Mouse (Mus musculus): ENCODE results near the gene Efna4.

Gene Efna4

GRCm38 (mm10) chr3:89337721-89338578, at the start of gene Efna4:
Gene Efna4 (minus strand): TSS chr3:89338028.
- peak; percentile 84 for DNase-seq (ENCODE audit: low read depth)

GRCm38 (mm10) chr3:89386438-89387420, 48.9 kb upstream of the Efna4 start:
- no peak for DNase-seq (ENCODE audit: low read depth)

GRCm38 (mm10) chr3:89385451-89385850, 47.6 kb upstream of the Efna4 start:
- no peak for DNase-seq (ENCODE audit: low read depth)

GRCm38 (mm10) chr3:89384331-89385076, 46.7 kb upstream of the Efna4 start:
- no peak for DNase-seq (ENCODE audit: low read depth)

GRCm38 (mm10) chr3:89383651-89384255, 45.9 kb upstream of the Efna4 start:
- DNase-seq (ENCODE audit: low read depth) = no peak

GRCm38 (mm10) chr3:89382950-89383349, 45.1 kb upstream of the Efna4 start:
- no peak for DNase-seq (ENCODE audit: low read depth)

GRCm38 (mm10) chr3:89382033-89382882, 44.4 kb upstream of the Efna4 start:
- no peak for DNase-seq (ENCODE audit: low read depth)

GRCm38 (mm10) chr3:89381233-89381632, 43.4 kb upstream of the Efna4 start:
- DNase-seq (ENCODE audit: low read depth) = no peak

- DNase-seq (ENCODE audit: low read depth) = no peak
These were observed 42.9 kb upstream of the Efna4 start for GRCm38 (mm10) chr3:89380711-89381110.

- no peak for DNase-seq (ENCODE audit: low read depth)
These were observed 42.5 kb upstream of the Efna4 start for GRCm38 (mm10) chr3:89380291-89380690.

GRCm38 (mm10) chr3:89379388-89380131, 41.7 kb upstream of the Efna4 start:
- no peak for DNase-seq (ENCODE audit: low read depth)

- DNase-seq (ENCODE audit: low read depth) = peak; percentile 89
These were observed 40.7 kb upstream of the Efna4 start for GRCm38 (mm10) chr3:89378394-89379067.

- no peak for DNase-seq (ENCODE audit: low read depth)
These were observed 40.0 kb upstream of the Efna4 start for GRCm38 (mm10) chr3:89377831-89378230.

- no peak for DNase-seq (ENCODE audit: low read depth)
These were observed 35.9 kb upstream of the Efna4 start for GRCm38 (mm10) chr3:89373581-89374231.

GRCm38 (mm10) chr3:89367338-89367737, 29.5 kb upstream of the Efna4 start:
- no peak for DNase-seq (ENCODE audit: low read depth)

GRCm38 (mm10) chr3:89365486-89366414, 27.9 kb upstream of the Efna4 start:
- DNase-seq (ENCODE audit: low read depth) = no peak

GRCm38 (mm10) chr3:89365153-89365485, 27.3 kb upstream of the Efna4 start, which contains the start of gene Dcst1:
Gene Dcst1 (minus strand): TSS chr3:89365253.
- no peak for DNase-seq (ENCODE audit: low read depth)

GRCm38 (mm10) chr3:89364631-89365030, 26.8 kb upstream of the Efna4 start:
- DNase-seq (ENCODE audit: low read depth) = no peak

Measured in NIH3T3 (cell line).